Mouse (Mus musculus): ENCODE measurements around the gene Gpsm1.
A peak's percentile ranks its signal among the peaks of the same experiment; 100 is the strongest.

Gpsm1 gene

GRCm38 (mm10) chr2:26315072-26315924, at the start of gene Gpsm1:
Gene Gpsm1 (plus strand): TSS chr2:26315515.
- DNase-seq (ENCODE audit: low read depth, low spot score) = peak; percentile 65

DNA sequence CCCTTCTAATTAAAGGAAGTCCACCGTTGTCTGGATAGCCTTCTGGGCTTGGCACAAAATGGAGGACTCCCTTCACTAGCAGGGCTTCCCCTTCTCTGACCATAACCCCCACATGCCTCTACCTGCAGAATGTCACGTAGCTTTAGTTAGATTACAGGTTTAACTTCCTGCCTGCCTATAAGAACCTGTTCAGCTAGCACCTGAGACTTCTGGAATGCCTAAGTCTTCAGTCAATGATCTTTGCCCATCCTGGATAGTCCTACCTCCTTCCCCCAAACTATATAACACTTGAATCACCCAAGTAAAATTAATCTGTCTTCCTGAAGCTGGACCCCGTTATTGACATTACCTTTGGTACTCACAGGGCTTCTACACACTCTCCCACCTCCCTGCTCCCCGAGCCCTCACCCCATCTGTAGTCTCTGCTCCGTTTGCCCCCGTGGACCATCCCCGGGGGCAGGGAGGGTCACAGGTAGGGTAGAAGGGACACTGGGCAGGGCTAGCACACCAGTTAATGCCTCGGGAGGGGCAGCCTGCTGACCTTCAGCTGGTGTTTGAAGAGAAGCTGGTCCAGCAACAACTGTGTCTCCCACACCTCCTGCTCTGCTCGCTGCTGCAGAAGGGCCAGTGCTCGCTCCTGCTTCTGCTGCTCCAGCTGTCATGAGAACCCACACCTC, 49.1 kb upstream of the Gpsm1 start:
- no peak for DNase-seq (ENCODE audit: low read depth, low spot score)

DNA sequence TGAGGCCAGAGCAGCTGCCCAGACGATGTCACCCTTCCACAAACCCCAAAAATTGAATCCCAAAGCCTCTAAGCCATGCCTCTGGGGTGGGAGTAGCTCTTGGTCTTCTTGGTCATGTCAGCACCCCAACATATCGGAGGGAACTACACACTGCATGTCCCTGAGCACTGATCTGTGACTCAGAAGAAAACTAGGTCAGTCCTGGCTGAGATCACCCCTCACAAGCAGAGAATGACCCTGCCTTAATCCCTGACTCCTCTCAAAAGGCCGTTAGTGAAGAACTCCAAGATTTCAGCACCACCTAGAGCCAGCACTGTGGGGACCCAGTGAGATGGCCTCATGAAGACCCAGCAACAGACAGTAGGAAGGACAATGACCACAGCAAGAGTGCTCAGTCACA, 47.1 kb upstream of the Gpsm1 start:
- no peak for DNase-seq (ENCODE audit: low read depth, low spot score)

DNA sequence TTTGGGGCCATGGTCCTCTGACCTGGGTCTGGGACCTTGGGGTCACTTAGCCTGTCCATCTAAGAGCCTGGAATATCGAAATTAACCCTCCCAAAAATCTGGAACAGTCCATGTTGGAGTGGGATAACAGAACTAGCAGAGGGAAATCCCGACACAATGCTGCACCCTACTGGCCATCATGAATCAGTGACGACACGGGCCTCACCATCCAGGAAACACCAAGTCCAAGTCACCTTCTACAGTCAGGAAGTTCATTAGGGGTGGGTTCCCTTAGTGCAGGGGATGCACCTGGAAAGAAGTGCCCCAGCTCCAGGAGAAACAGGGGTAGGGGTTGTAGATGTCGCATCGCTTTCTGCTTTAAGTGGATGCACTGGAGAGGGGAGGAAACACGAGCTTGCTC, 41.7 kb upstream of the Gpsm1 start:
- no peak for DNase-seq (ENCODE audit: low read depth, low spot score)

DNA sequence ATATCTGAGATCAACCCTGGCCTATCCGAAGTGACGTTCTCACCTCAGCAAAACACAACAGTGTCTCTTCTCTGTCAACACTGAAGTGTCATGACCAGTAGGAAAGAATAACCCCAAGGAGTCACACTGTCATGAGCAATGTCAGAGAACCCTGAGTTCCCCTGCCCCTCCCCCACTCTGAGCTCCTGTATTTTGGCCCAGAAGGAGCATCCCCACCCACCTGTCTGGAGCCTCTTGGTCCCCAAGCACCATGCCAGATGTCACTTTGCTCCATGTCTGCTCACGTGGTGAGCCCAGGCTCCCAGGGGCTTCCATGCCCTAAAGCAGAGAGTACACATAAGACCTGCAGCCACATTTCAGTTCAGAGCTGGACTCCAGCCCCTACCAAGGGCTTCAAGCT, 35.6 kb upstream of the Gpsm1 start:
- no peak for DNase-seq (ENCODE audit: low read depth, low spot score)

DNA sequence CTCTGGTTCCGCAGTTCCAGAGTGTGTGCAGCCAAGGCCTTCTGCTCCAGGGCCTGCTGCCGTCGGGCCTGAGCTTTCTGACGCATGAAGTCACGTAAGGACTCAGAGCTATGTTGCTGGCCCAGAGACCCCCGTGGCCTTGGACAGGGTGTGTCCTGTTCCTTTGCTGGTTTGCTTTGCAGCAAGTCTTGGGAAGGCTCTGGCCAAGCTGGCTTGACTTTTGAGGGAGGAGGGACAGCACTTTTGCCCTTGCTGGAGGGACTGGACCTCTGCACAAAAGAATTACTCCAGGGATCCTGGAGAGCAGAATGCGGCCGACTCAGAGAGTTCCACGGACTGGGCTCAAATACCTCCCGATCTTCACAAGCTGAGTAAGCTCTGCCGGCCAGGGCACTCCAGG, 34.7 kb upstream of the Gpsm1 start:
- no peak for DNase-seq (ENCODE audit: low read depth, low spot score)

DNA sequence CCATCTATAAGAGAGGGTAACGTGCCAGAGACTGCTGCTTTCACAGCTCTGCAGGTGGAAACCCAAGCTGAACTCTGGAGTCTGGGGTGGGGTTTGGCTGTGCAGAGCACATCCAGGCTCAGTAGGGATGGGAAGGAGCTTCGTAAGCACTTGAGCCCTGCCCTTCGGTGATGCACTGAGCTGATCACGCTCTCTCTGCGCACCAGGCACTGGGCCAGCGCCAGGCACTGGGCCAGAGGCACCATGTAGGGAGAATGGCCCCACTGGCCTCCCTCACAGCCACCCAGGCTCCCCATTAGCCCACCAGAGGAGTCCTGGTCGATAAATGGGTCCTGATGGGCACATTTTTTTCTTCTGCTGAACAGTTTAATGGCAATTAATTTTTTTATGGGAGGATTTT, 29.5 kb upstream of the Gpsm1 start:
- DNase-seq (ENCODE audit: low read depth, low spot score) = no peak

DNA sequence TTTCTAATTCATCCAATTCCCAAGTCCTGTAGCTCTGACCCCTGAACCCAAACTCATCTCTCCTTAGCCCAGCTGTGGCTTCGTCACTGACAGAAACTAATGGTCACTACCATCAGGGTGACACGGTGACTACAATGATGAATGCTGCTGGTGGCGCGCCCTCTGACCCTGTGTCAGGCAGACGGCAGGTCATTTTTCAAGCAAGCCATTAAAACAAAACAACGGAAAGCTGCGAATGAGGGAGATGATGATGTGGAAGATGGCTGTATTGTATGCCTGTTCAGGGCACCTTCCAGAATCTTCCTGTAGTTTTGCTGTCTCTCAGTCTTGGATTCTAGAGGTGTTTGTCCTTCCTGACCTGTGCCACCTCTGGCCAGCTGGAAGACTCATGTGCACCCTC, 28.9 kb upstream of the Gpsm1 start:
- DNase-seq (ENCODE audit: low read depth, low spot score) = no peak

DNA sequence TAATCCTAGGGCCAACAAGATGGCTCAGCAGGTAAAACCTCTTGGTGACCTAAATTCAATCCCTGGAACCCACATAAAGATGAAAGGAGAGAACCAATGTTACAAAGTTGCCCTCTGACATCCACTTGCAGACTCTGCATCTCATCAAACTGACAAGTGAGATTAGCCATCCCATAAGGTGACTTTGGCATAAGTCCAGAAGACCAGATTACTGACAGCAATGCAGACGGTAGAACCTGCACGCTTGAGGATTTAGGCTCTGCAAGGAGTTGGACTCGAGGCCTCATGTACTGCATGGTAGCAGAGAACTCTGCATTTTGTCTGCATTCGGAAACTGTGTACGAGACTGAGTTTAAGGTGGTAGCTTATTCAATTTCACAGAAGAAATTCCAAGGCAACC, 25.2 kb upstream of the Gpsm1 start:
- no peak for DNase-seq (ENCODE audit: low read depth, low spot score)

DNA sequence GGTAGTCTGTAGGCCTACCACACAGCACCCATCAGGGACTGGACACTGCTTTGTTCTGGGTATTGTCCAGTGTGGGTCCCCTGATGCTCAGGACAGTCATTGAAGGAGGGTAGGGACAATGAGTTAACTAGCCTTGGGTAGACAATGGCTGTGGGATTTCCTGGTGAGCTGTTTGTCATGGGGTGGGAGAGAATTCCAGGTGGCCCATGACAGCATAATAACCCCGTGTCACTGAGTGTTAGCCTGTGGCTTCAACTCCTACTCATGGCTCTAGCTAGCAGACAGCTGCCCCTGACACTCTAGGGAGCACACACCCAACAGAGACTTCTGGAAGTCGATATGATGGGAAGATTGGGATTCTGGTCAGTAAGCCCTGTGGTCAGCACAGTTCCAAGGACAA, 20.9 kb upstream of the Gpsm1 start, which contains the start of gene Ccdc187:
Gene Ccdc187, minus strand, starts transcription at position 101 of the 400 bp plus-strand sequence.
- DNase-seq (ENCODE audit: low read depth, low spot score) = no peak

- no peak for DNase-seq (ENCODE audit: low read depth, low spot score)
Observed at GRCm38 (mm10) chr2:26296606-26297195, 18.6 kb upstream of the Gpsm1 start.

DNA sequence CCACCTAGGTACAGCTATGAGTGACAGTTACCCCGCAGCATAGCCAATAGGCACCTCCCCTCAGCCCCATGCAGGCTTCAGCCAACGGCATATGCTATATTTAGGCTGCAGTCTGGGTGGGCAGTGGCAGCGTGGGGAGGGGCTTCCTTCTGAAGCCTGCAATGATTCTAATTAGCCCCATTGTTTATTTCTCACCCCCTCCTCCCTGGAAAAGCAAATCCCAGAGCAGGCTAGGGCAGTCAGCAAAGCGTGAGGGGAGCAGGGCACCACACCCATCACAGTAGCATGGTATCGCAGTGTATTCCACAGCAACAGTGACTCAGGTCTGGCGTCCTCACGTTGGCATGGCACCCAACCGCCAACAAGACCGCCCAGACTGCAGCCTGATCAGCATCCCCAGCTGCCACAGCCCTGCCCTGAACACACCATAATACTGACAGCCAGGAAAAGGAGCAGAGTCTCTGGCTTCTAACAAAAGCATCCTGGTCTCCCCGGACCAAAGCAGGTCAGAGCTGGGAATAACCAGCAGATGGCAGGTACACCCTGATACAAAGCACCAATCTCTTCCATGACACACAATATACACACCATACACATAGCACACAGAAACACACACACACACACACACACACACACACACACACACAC, 17.0 kb upstream of the Gpsm1 start:
- no peak for DNase-seq (ENCODE audit: low read depth, low spot score)

DNA sequence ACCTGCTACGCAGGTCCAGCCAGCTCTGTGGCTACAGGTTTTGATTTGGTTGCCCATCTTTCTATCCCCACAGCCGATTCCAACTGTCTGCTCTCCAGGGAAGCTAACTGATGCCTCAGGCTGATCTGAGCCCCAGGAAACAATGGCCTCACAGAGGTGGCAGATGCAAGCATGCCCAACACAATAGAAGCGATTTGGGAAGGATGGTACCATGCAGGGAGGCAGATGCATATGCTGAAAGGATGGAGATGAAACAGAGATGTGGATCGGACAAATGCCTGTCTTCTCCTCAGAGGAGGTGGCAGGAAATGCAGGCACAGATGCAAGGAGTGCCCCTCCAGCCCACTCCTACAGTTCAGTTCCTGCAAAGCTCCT, 16.5 kb upstream of the Gpsm1 start:
- no peak for DNase-seq (ENCODE audit: low read depth, low spot score)

DNA sequence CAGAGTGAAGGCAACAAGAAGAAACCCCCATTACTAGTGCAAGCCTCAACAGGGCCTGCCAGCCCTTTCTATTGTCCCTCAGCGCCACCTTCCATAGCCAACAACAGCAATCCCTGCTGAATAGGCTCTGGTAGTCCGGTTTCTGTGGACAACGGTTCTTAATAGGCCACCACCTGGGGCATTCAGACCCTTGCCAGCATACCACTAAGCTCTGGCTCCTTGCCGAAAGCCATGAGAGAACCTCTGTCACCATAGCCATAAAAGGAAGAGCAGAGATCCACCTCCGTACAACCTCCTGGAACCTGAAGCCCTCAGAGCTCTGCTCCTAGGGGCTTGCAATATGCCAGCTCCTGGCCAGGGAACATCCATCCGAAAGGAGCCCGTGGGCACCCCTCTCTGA, 16.0 kb upstream of the Gpsm1 start:
- DNase-seq (ENCODE audit: low read depth, low spot score) = no peak

GRCm38 (mm10) chr2:26300161-26300807, 15.0 kb upstream of the Gpsm1 start:
- no peak for DNase-seq (ENCODE audit: low read depth, low spot score)

- no peak for DNase-seq (ENCODE audit: low read depth, low spot score)
Observed at GRCm38 (mm10) chr2:26300808-26301174, 14.5 kb upstream of the Gpsm1 start.

- DNase-seq (ENCODE audit: low read depth, low spot score) = no peak
Observed at GRCm38 (mm10) chr2:26302005-26302503, 13.3 kb upstream of the Gpsm1 start.

DNA sequence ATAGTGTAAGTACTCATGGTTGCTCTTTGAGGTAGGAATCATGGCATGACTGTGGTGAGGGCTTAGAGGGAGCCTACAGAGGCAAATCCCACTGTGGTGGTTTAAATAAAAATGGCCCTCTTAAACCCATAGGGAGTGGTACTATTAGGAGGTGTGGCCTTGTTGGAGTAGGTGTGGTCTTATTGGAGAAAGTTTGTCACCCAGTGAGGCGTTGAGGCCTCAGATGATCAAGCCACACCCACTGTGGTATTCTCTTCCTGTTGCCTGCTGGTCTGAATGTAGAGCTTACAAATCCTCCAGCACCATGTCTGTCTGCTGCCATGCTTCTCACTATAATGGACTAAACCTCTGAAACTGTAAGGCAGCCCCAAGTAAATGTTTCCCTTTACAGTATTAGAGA, 10.6 kb upstream of the Gpsm1 start:
- DNase-seq (ENCODE audit: low read depth, low spot score) = no peak

- DNase-seq (ENCODE audit: low read depth, low spot score) = no peak
Observed at GRCm38 (mm10) chr2:26305555-26305954, 9.8 kb upstream of the Gpsm1 start.

- no peak for DNase-seq (ENCODE audit: low read depth, low spot score)
Observed at GRCm38 (mm10) chr2:26306702-26307101, 8.6 kb upstream of the Gpsm1 start.

DNA sequence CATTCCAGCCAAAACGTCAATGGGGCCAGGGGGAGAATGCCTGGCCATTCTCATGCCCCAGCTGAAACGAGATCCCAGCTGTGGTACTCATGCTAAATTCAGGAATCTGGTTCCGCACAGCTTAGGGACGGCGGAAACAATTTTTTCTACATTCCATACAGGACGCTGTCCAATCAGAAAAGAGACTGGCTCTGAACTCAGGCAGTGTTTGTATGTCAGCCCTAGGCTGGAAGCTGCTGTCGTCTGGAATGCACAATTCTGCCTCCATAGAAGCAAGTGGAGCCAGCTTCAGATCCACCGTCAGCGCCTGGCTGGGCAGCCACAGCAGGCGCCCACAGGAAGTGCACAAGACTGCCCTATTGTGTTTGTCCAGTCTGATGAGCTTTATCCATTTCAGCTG, 5.6 kb upstream of the Gpsm1 start:
- DNase-seq (ENCODE audit: low read depth, low spot score) = no peak

- no peak for DNase-seq (ENCODE audit: low read depth, low spot score)
Observed at GRCm38 (mm10) chr2:26311936-26312335, 3.4 kb upstream of the Gpsm1 start.
